Mouse (Mus musculus): ENCODE measurements around the gene Ssmem1. TPM values are rescaled to one million over a fixed set of nuclear protein-coding genes. Genes with fewer than 3 reads are reported as not detected.

Ssmem1 gene
- polyA plus RNA-seq, 1 experiment = 0.08 TPM

GRCm38 (mm10) chr6:30528800-30529199 lies 19.2 kb downstream of the Ssmem1 start:
- DNase-seq = no peak
- no peaks in the 10 kb centered on the region for H3K4me1 ChIP-seq (ENCODE audit: control insufficient read depth, insufficient read depth, low read length)
- no peak overlapping the region for H3K4me3 ChIP-seq (replicated peaks; ENCODE audit: insufficient read depth, low read depth, low read length)
- H3K27me3 ChIP-seq (ENCODE audit: control insufficient read depth, insufficient read depth, low read length) = no peaks in the 10 kb centered on the region
- TF ChIP-seq CTCF (IDR thresholded peaks at IDR 0.05; ENCODE audit: borderline replicate concordance, insufficient read depth, low read depth, low read length) = no peak
- TF ChIP-seq POLR2A (IDR thresholded peaks at IDR 0.05; ENCODE audit: borderline replicate concordance, insufficient read depth, low read length) = no peak
- WGBS = 59% methylated on average over 6 of the region's 6 CpGs
- no peak overlapping the region for H3K27ac ChIP-seq (ENCODE audit: insufficient read depth, low read length)

- Histone ChIP-seq H3K27ac (ENCODE audit: insufficient read depth, low read length) (no peak overlapping the region), H3K27me3 (ENCODE audit: control insufficient read depth, insufficient read depth, low read length) (no peaks in the 10 kb centered on the region), H3K4me1 (ENCODE audit: control insufficient read depth, insufficient read depth, low read length) (no peaks in the 10 kb centered on the region), H3K4me3 (replicated peaks; ENCODE audit: insufficient read depth, low read depth, low read length) (no peak overlapping the region)
- DNase-seq = peak; percentile 57 to 65
- peak; percentile 87 for TF ChIP-seq CTCF (IDR thresholded peaks at IDR 0.05; ENCODE audit: borderline replicate concordance, insufficient read depth, low read depth, low read length)
- TF ChIP-seq POLR2A (IDR thresholded peaks at IDR 0.05; ENCODE audit: borderline replicate concordance, insufficient read depth, low read length) = no peak
- WGBS = 34% methylated on average over 3 of the region's 3 CpGs
These were observed 25.7 kb downstream of the Ssmem1 start for GRCm38 (mm10) chr6:30535340-30535739.

DNA sequence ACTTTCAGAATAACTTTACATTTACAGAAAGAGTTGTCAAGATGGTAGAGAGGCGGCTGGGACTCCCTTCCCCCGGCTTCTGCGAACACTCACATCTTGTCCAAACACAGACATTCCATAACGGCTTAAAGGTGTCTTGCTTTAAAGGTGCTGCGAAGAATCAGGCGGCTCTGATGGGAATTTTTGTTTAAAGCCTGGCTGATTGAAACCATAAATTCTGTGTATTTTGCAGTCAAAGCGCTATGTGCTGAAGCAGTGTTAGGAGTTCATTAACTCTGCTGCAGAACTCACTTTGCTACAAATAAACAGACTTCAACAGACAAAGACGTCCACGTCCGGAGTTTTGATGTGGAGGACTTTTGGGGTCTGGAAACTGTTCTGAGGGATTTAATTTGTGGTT lies 28.6 kb downstream of the Ssmem1 start:
- DNase-seq = no peak
- Histone ChIP-seq H3K27me3 (ENCODE audit: control insufficient read depth, insufficient read depth, low read length) (no peaks in the 10 kb centered on the region), H3K4me3 (replicated peaks; ENCODE audit: insufficient read depth, low read depth, low read length) (no peak overlapping the region), H3K4me1 (ENCODE audit: control insufficient read depth, insufficient read depth, low read length) (no peaks in the 10 kb centered on the region), H3K27ac (ENCODE audit: insufficient read depth, low read length) (no peak overlapping the region)
- 88% methylated on average over 10 of the region's 10 CpGs for WGBS
- TF ChIP-seq CTCF (IDR thresholded peaks at IDR 0.05; ENCODE audit: borderline replicate concordance, insufficient read depth, low read depth, low read length) (no peak), POLR2A (IDR thresholded peaks at IDR 0.05; ENCODE audit: borderline replicate concordance, insufficient read depth, low read length) (no peak)

GRCm38 (mm10) chr6:30538800-30539199 lies 29.2 kb downstream of the Ssmem1 start:
- 85% methylated on average over 5 of the region's 5 CpGs for WGBS

GRCm38 (mm10) chr6:30541009-30541799 lies 31.6 kb downstream of the Ssmem1 start, which contains the start of gene Cpa2:
TSS of gene Cpa2 (plus strand) at chr6:30541582.
- no peak for DNase-seq
- Histone ChIP-seq H3K27ac (ENCODE audit: insufficient read depth, low read length) (no peak within 1 kb of the TSS), H3K27me3 (ENCODE audit: control insufficient read depth, insufficient read depth, low read length) (no peaks in the 10 kb centered on the region), H3K4me1 (ENCODE audit: control insufficient read depth, insufficient read depth, low read length) (no peaks in the 10 kb centered on the region), H3K4me3 (replicated peaks; ENCODE audit: insufficient read depth, low read depth, low read length) (no peak within 1 kb of the TSS)
- no peak for TF ChIP-seq CTCF (IDR thresholded peaks at IDR 0.05; ENCODE audit: borderline replicate concordance, insufficient read depth, low read depth, low read length)
- no peak for TF ChIP-seq POLR2A (IDR thresholded peaks at IDR 0.05; ENCODE audit: borderline replicate concordance, insufficient read depth, low read length)
- 89% methylated on average over 11 of the region's 11 CpGs for WGBS

More at GRCm38 (mm10) chr6:30538800-30539199, 29.2 kb downstream of the Ssmem1 start:
- no peak overlapping the region for H3K27ac ChIP-seq (ENCODE audit: insufficient read depth, low read length)
- H3K4me3 ChIP-seq (replicated peaks; ENCODE audit: insufficient read depth, low read depth, low read length) = no peak overlapping the region
- no peaks in the 10 kb centered on the region for H3K4me1 ChIP-seq (ENCODE audit: control insufficient read depth, insufficient read depth, low read length)
- TF ChIP-seq POLR2A (IDR thresholded peaks at IDR 0.05; ENCODE audit: borderline replicate concordance, insufficient read depth, low read length) = no peak
- no peak for TF ChIP-seq CTCF (IDR thresholded peaks at IDR 0.05; ENCODE audit: borderline replicate concordance, insufficient read depth, low read depth, low read length)
- DNase-seq = no peak
- no peaks in the 10 kb centered on the region for H3K27me3 ChIP-seq (ENCODE audit: control insufficient read depth, insufficient read depth, low read length)

- Histone ChIP-seq H3K4me1 (ENCODE audit: control insufficient read depth, insufficient read depth, low read length) (no peaks in the 10 kb centered on the region), H3K27ac (ENCODE audit: insufficient read depth, low read length) (no peak overlapping the region), H3K27me3 (ENCODE audit: control insufficient read depth, insufficient read depth, low read length) (no peaks in the 10 kb centered on the region), H3K4me3 (replicated peaks; ENCODE audit: insufficient read depth, low read depth, low read length) (no peak overlapping the region)
- no peak for TF ChIP-seq CTCF (IDR thresholded peaks at IDR 0.05; ENCODE audit: borderline replicate concordance, insufficient read depth, low read depth, low read length)
- TF ChIP-seq POLR2A (IDR thresholded peaks at IDR 0.05; ENCODE audit: borderline replicate concordance, insufficient read depth, low read length) = no peak
- DNase-seq = no peak
- WGBS = 96% methylated on average over 6 of the region's 6 CpGs
These were observed 32.6 kb downstream of the Ssmem1 start for GRCm38 (mm10) chr6:30542277-30542676.

- no peak for DNase-seq
- TF ChIP-seq CTCF (IDR thresholded peaks at IDR 0.05; ENCODE audit: borderline replicate concordance, insufficient read depth, low read depth, low read length) = no peak
- no peak for TF ChIP-seq POLR2A (IDR thresholded peaks at IDR 0.05; ENCODE audit: borderline replicate concordance, insufficient read depth, low read length)
- Histone ChIP-seq H3K27me3 (ENCODE audit: control insufficient read depth, insufficient read depth, low read length) (no peaks in the 10 kb centered on the region), H3K4me1 (ENCODE audit: control insufficient read depth, insufficient read depth, low read length) (no peaks in the 10 kb centered on the region), H3K27ac (ENCODE audit: insufficient read depth, low read length) (no peak overlapping the region), H3K4me3 (replicated peaks; ENCODE audit: insufficient read depth, low read depth, low read length) (no peak overlapping the region)
- WGBS = 47% methylated on average over 12 of the region's 12 CpGs
These were observed 33.4 kb downstream of the Ssmem1 start for GRCm38 (mm10) chr6:30543077-30543476.

GRCm38 (mm10) chr6:30543851-30544250 lies 34.2 kb downstream of the Ssmem1 start:
- WGBS = 80% methylated on average over 8 of the region's 8 CpGs
- Histone ChIP-seq H3K27ac (ENCODE audit: insufficient read depth, low read length) (no peak overlapping the region), H3K4me3 (replicated peaks; ENCODE audit: insufficient read depth, low read depth, low read length) (no peak overlapping the region), H3K27me3 (ENCODE audit: control insufficient read depth, insufficient read depth, low read length) (no peaks in the 10 kb centered on the region), H3K4me1 (ENCODE audit: control insufficient read depth, insufficient read depth, low read length) (no peaks in the 10 kb centered on the region)
- no peak for DNase-seq
- TF ChIP-seq CTCF (IDR thresholded peaks at IDR 0.05; ENCODE audit: borderline replicate concordance, insufficient read depth, low read depth, low read length) = no peak
- TF ChIP-seq POLR2A (IDR thresholded peaks at IDR 0.05; ENCODE audit: borderline replicate concordance, insufficient read depth, low read length) = no peak
